Mouse (Mus musculus) lung, adult 2 months (tissue): ENCODE measurements at regions not wholly inside any gene's neighbourhood (a gene's known extent, or its start where the extent isn't known, plus 50 kb on each side); places are given as distances from the start of the nearest gene placed in this dataset.

ENCODE experiments used
- CTCF ChIP-seq: fragments of 200-500 bp; IDR thresholded peaks from 2 replicates; pipeline ENCODE4 v1.5.1; 2011; ENCODE audit warnings: mild to moderate bottlenecking, low read length, control low read depth; ENCODE audit not compliant: insufficient read depth
- POLR2A ChIP-seq: fragments of 200-500 bp; IDR thresholded peaks from 2 replicates; pipeline ENCODE4 v1.6.1; 2011; ENCODE audit warnings: low read depth, mild to moderate bottlenecking, control low read depth, low read length, borderline replicate concordance; ENCODE audit errors: extremely low read depth

- no peak for TF ChIP-seq POLR2A
- no peak for TF ChIP-seq CTCF
Observed at GRCm38 (mm10) chr1:60655206-60655605, 61.4 kb upstream of the Cd28 start.
